ENCODE assay signal across 18 mouse cellular contexts in the genomic region with DNA sequence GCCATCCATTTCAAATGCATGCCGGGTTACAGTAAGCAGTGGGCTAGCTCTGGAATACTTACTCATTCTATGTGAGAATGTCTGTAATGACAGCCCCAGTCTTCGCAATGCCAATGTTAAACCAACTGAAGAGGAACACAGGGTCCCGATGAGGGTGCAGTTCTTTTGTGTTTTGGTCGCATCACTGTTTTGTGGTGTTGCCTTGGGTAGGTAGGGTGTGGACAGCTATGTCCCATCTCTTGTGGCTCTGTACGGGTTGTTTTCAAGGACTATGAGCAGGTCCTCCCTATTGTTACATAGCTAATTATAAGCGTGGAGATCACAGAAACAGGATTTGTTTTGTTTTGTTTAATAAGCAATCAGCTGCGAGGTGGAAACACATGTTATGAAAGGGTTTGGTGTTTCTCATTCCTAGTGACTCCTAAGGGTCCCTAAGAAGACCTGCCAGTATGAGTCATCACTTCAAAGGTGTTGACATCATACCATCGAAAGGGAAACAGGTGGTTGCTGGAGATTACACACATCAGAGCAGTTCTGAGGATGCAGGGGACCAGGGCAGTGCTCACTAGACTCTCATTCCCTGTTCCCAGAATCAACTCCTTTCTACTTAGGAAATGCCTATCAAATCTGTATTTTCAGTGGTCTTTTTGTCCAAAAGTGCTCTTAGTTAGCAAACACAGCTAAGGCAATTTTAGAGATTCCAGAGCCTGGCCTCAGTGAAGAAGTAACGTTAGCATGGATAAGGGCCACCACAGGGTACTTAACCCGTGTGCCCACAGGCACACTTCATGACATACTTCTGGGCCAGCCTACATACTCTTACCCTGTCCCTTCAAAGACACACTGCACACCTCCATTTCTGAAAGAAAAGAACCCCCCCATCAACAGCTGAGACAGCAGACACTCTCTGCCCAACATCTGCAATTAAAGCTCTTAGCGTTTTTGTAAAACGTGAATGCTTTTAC.
DNase-seq lines count a peak whose midpoint lies in the region; ATAC-seq and TF ChIP-seq lines count a peak whose summit lies in the region.
"Had no signal": no experiment of that assay in that cellular context is flagged by ENCODE, and none has a peak within 500 bp of the region (broad histone marks: within the 10 kb centered on the region; RNA-seq: fewer than 3 reads in every experiment).

No protein-coding gene starts in this region.

- H3K9me3 ChIP-seq in hindbrain, embryonic 14.5 days (ENCODE audit: control insufficient read depth, low read length): no peaks in the 10 kb centered on the region
- 0 out of 2 replicates have a peak, but pooled peaks cover 3% of the 10 kb centered on the region for H3K9me3 ChIP-seq in hindbrain, embryonic 10.5 days
- H3K9me3 ChIP-seq in midbrain, embryonic 11.5 days (ENCODE audit: control insufficient read depth, low read length): no peaks in the 10 kb centered on the region
- no peaks in the 10 kb centered on the region for H3K9me3 ChIP-seq in midbrain, embryonic 10.5 days (replicated peaks)
- H3K9me3 ChIP-seq in forebrain, embryonic 10.5 days: no peaks in the 10 kb centered on the region
- H3K9me3 ChIP-seq: forebrain, embryonic 13.5 days; limb, embryonic 12.5 days; liver, embryonic 12.5 days; lung, embryonic 15.5 days had no signal

- peak; percentile 27; the same call in 1 of the 2 replicates for TF ChIP-seq POLR2A in heart, adult 2 months (IDR thresholded peaks at IDR 0.05; ENCODE audit: insufficient read depth, low read depth, low read length)

- H3K79me2 ChIP-seq in heart, adult 2 months (replicated peaks; ENCODE audit: control insufficient read depth, insufficient read depth, low read length): no peaks in the 10 kb centered on the region

- WGBS in heart, adult 2 months: 51% methylated on average over 12 of the region's 12 CpGs
- WGBS in hindbrain, embryonic 14.5 days: 91% methylated on average over 12 of the region's 12 CpGs
- 89% methylated on average over 12 of the region's 12 CpGs for WGBS in hindbrain, embryonic 10.5 days
- WGBS in midbrain, embryonic 11.5 days: 90% methylated on average over 12 of the region's 12 CpGs
- WGBS in midbrain, embryonic 10.5 days: 92% methylated on average over 12 of the region's 12 CpGs
- WGBS in forebrain, embryonic 10.5 days: 91% methylated on average over 12 of the region's 12 CpGs

- H3K9ac ChIP-seq in heart, adult 2 months (ENCODE audit: low read depth, low read length): no peak overlapping the region
- no peak overlapping the region for H3K9ac ChIP-seq in hindbrain, embryonic 14.5 days
- H3K9ac ChIP-seq in midbrain, embryonic 11.5 days (ENCODE audit: low read length): no peak overlapping the region
- H3K9ac ChIP-seq: forebrain, embryonic 13.5 days; limb, embryonic 12.5 days; liver, embryonic 12.5 days; lung, embryonic 15.5 days had no signal

- peaks cover 9% of the 10 kb centered on the region for H3K4me1 ChIP-seq in heart, adult 2 months (ENCODE audit: control insufficient read depth, insufficient read depth, low read length)
- no peaks in the 10 kb centered on the region for H3K4me1 ChIP-seq in hindbrain, embryonic 14.5 days (replicated peaks; ENCODE audit: control insufficient read depth, insufficient read depth, low read length)
- H3K4me1 ChIP-seq in hindbrain, embryonic 10.5 days (replicated peaks): peaks cover 19% of the 10 kb centered on the region
- H3K4me1 ChIP-seq in midbrain, embryonic 11.5 days (ENCODE audit: control insufficient read depth, insufficient read depth, low read length): peaks cover 10% of the 10 kb centered on the region
- peaks cover 34% of the 10 kb centered on the region for H3K4me1 ChIP-seq in midbrain, embryonic 10.5 days
- H3K4me1 ChIP-seq in forebrain, embryonic 10.5 days: peaks cover 19% of the 10 kb centered on the region
- H3K4me1 ChIP-seq: forebrain, embryonic 13.5 days; liver, embryonic 12.5 days; lung, embryonic 15.5 days had no signal

- H3K4me2 ChIP-seq in hindbrain, embryonic 14.5 days (replicated peaks): no peak overlapping the region
- H3K4me2 ChIP-seq in midbrain, embryonic 11.5 days: no peak overlapping the region
- H3K4me2 ChIP-seq: forebrain, embryonic 13.5 days; limb, embryonic 12.5 days; liver, embryonic 12.5 days; lung, embryonic 15.5 days had no signal

- intact Hi-C loops in heart, adult 2 months (cut with DNase I): no loop called here

- DNase-seq in heart, adult 2 months: peak in 1 of 2 experiments; percentile 17
- no peak for DNase-seq in heart, postnatal 4 days
- DNase-seq in hindbrain, embryonic 14.5 days (ENCODE audit: low spot score): no peak
- no peak for DNase-seq in hindbrain, embryonic 10.5 days (ENCODE audit: low spot score)
- peak; percentile 62 for DNase-seq in midbrain, embryonic 11.5 days (ENCODE audit: low spot score, missing footprints)
- no peak for DNase-seq in midbrain, embryonic 10.5 days (ENCODE audit: low spot score)
- no peak for DNase-seq in forebrain, embryonic 10.5 days (ENCODE audit: extremely low spot score, low spot score)
- DNase-seq: adrenal gland, postnatal 36 days; B cell, adult 2 months; cerebellum, adult 8-10 months; gastrocnemius, postnatal 25 days; kidney, adult 9 months; kidney, postnatal 36 days; right cerebral cortex, postnatal 25 days had no signal

- no peak overlapping the region for H3K4me3 ChIP-seq in heart, adult 2 months
- no peak overlapping the region for H3K4me3 ChIP-seq in hindbrain, embryonic 14.5 days (replicated peaks; ENCODE audit: low read length)
- H3K4me3 ChIP-seq in hindbrain, embryonic 10.5 days: no peak overlapping the region
- H3K4me3 ChIP-seq in midbrain, embryonic 11.5 days (ENCODE audit: low read depth, low read length): no peak overlapping the region
- H3K4me3 ChIP-seq in midbrain, embryonic 10.5 days: no peak overlapping the region
- H3K4me3 ChIP-seq in forebrain, embryonic 10.5 days: no peak overlapping the region
- H3K4me3 ChIP-seq: forebrain, embryonic 13.5 days; limb, embryonic 12.5 days; liver, embryonic 12.5 days; lung, embryonic 15.5 days had no signal

- TF ChIP-seq CTCF in heart, adult 2 months (IDR thresholded peaks at IDR 0.05): no peak

- ATAC-seq in hindbrain, embryonic 14.5 days (ENCODE audit: low FRiP score): no peak
- ATAC-seq in midbrain, embryonic 11.5 days (ENCODE audit: low FRiP score): no peak
- ATAC-seq: forebrain, embryonic 13.5 days; liver, embryonic 12.5 days had no signal

- TF ChIP-seq EP300 in heart, adult 2 months (IDR thresholded peaks at IDR 0.05; ENCODE audit: insufficient read depth, low read depth, low read length): no peak

- H3K27me3 ChIP-seq in heart, adult 2 months (ENCODE audit: control insufficient read depth, insufficient read depth, low read length): no peaks in the 10 kb centered on the region
- no peaks in the 10 kb centered on the region for H3K27me3 ChIP-seq in hindbrain, embryonic 14.5 days (ENCODE audit: control insufficient read depth, insufficient read depth, low read length)
- no peaks in the 10 kb centered on the region for H3K27me3 ChIP-seq in hindbrain, embryonic 10.5 days (ENCODE audit: insufficient read depth, poor library complexity, severe bottlenecking)
- no peaks in the 10 kb centered on the region for H3K27me3 ChIP-seq in midbrain, embryonic 11.5 days (ENCODE audit: control insufficient read depth, insufficient read depth, low read length)
- H3K27me3 ChIP-seq in midbrain, embryonic 10.5 days (ENCODE audit: low read depth, poor library complexity, severe bottlenecking): peaks cover 34% of the 10 kb centered on the region
- H3K27me3 ChIP-seq in forebrain, embryonic 10.5 days (ENCODE audit: poor library complexity, severe bottlenecking): no peaks in the 10 kb centered on the region
- H3K27me3 ChIP-seq: forebrain, embryonic 13.5 days; limb, embryonic 12.5 days; liver, embryonic 12.5 days; lung, embryonic 15.5 days had no signal

- H3K27ac ChIP-seq in heart, adult 2 months: peak overlapping the region; percentile 75
- peak overlapping the region; percentile 38; the same call in 1 of the 2 replicates for H3K27ac ChIP-seq in hindbrain, embryonic 14.5 days
- no peak overlapping the region for H3K27ac ChIP-seq in hindbrain, embryonic 10.5 days
- H3K27ac ChIP-seq in midbrain, embryonic 11.5 days (ENCODE audit: low read depth, low read length): no peak overlapping the region
- H3K27ac ChIP-seq in midbrain, embryonic 10.5 days (replicated peaks): no peak overlapping the region
- no peak overlapping the region for H3K27ac ChIP-seq in forebrain, embryonic 10.5 days
- H3K27ac ChIP-seq: forebrain, embryonic 13.5 days; limb, embryonic 12.5 days; liver, embryonic 12.5 days; lung, embryonic 15.5 days had no signal

- H3K36me3 ChIP-seq in heart, adult 2 months (ENCODE audit: control insufficient read depth, insufficient read depth, low read length): peaks cover 37% of the 10 kb centered on the region
- peaks cover 13% of the 10 kb centered on the region for H3K36me3 ChIP-seq in hindbrain, embryonic 14.5 days (replicated peaks; ENCODE audit: control insufficient read depth, insufficient read depth)
- H3K36me3 ChIP-seq in hindbrain, embryonic 10.5 days: peaks cover 56% of the 10 kb centered on the region
- 0 out of 2 replicates have a peak, but pooled peaks cover 2% of the 10 kb centered on the region for H3K36me3 ChIP-seq in midbrain, embryonic 11.5 days (ENCODE audit: control insufficient read depth, insufficient read depth, low read length)
- H3K36me3 ChIP-seq in midbrain, embryonic 10.5 days: peaks cover 27% of the 10 kb centered on the region
- peaks cover 35% of the 10 kb centered on the region for H3K36me3 ChIP-seq in forebrain, embryonic 10.5 days (replicated peaks)

Comparison
In these comparisons a context has a peak if more than half of its experiments do, and no peak if none do; other contexts are left out.
1. H3K27ac ChIP-seq: peak in heart, adult 2 months (single experiment) and hindbrain, embryonic 14.5 days (single experiment); none in hindbrain, embryonic 10.5 days (single experiment), midbrain, embryonic 11.5 days (single experiment), midbrain, embryonic 10.5 days (single experiment) and forebrain, embryonic 10.5 days (single experiment).